Mouse (Mus musculus): ENCODE results near the gene Tmem98.
A peak's percentile ranks its signal among the peaks of the same experiment; 100 is the strongest.

The Tmem98 gene

GRCm38 (mm10) chr11:80791677-80792432, 18.1 kb upstream of the Tmem98 start:
- DNase-seq: no peak

GRCm38 (mm10) chr11:80793386-80793785, 16.6 kb upstream of the Tmem98 start:
- no peak for DNase-seq

- no peak for DNase-seq
Observed at GRCm38 (mm10) chr11:80794290-80794689, 15.7 kb upstream of the Tmem98 start.

GRCm38 (mm10) chr11:80795431-80795830, 14.5 kb upstream of the Tmem98 start:
- DNase-seq: no peak

GRCm38 (mm10) chr11:80799979-80800378, 10.0 kb upstream of the Tmem98 start:
- DNase-seq: no peak

GRCm38 (mm10) chr11:80802706-80803105, 7.3 kb upstream of the Tmem98 start:
- no peak for DNase-seq

- no peak for DNase-seq
Observed at GRCm38 (mm10) chr11:80808551-80809070, 1.4 kb upstream of the Tmem98 start.

- DNase-seq: no peak
Observed at GRCm38 (mm10) chr11:80809666-80809992, 346 bp upstream of the Tmem98 start.

GRCm38 (mm10) chr11:80811156-80811555, 1.2 kb downstream of the Tmem98 start:
- DNase-seq: no peak

GRCm38 (mm10) chr11:80815354-80815753, 5.4 kb downstream of the Tmem98 start:
- no peak for DNase-seq

GRCm38 (mm10) chr11:80818060-80818697, 8.2 kb downstream of the Tmem98 start:
- DNase-seq: peak in 1 of 2 experiments; percentile 12

- DNase-seq: no peak
Observed at GRCm38 (mm10) chr11:80820085-80820484, 10.1 kb downstream of the Tmem98 start.

- DNase-seq: no peak
Observed at GRCm38 (mm10) chr11:80821296-80821695, 11.3 kb downstream of the Tmem98 start.

- DNase-seq: no peak
Observed at GRCm38 (mm10) chr11:80821794-80822193, 11.8 kb downstream of the Tmem98 start.

GRCm38 (mm10) chr11:80835395-80835794, 25.4 kb downstream of the Tmem98 start:
- no peak for DNase-seq

- no peak for DNase-seq
Observed at GRCm38 (mm10) chr11:80835841-80836240, 25.9 kb downstream of the Tmem98 start.

GRCm38 (mm10) chr11:80838724-80839123, 28.7 kb downstream of the Tmem98 start:
- no peak for DNase-seq

GRCm38 (mm10) chr11:80843435-80843834, 33.5 kb downstream of the Tmem98 start:
- DNase-seq: no peak

- no peak for DNase-seq
Observed at GRCm38 (mm10) chr11:80845486-80845885, 35.5 kb downstream of the Tmem98 start.

GRCm38 (mm10) chr11:80846115-80846514, 36.1 kb downstream of the Tmem98 start:
- DNase-seq: no peak

GRCm38 (mm10) chr11:80848131-80848530, 38.2 kb downstream of the Tmem98 start:
- no peak for DNase-seq

GRCm38 (mm10) chr11:80851859-80852258, 41.9 kb downstream of the Tmem98 start:
- DNase-seq: no peak

GRCm38 (mm10) chr11:80853014-80853413, 43.0 kb downstream of the Tmem98 start:
- DNase-seq: no peak

- no peak for DNase-seq
Observed at GRCm38 (mm10) chr11:80854430-80854829, 44.5 kb downstream of the Tmem98 start.

Measured in thymus, adult 18-20 months (tissue).